Mouse (Mus musculus) lung, adult 2 months (tissue): ENCODE measurements around the gene Lefty1. TPM values are rescaled to one million over a fixed set of nuclear protein-coding genes. Genes with fewer than 3 reads are reported as not detected.
"Not testable (repeated sequence)": the region's sequence is repeated elsewhere in the genome, so short reads cannot be mapped to it uniquely, and the experiment has no call there.

Source experiments
- DNase-seq: peaks from one replicate; pipeline ENCODE4 v3.0.0; 2022
- H3K4me1 ChIP-seq: fragments of 200-500 bp; 2 replicates; pipeline ENCODE4 v1.6.1; 2011; ENCODE audit warnings: low read length; ENCODE audit not compliant: control insufficient read depth, insufficient read depth
- H3K4me3 ChIP-seq: fragments of 200-500 bp; replicated peaks from 2 replicates; pipeline ENCODE3; 2011; ENCODE audit warnings: low read depth, mild to moderate bottlenecking, control low read depth, low read length; ENCODE audit errors: extremely low read depth
- CTCF ChIP-seq: fragments of 200-500 bp; IDR thresholded peaks from 2 replicates; pipeline ENCODE4 v1.5.1; 2011; ENCODE audit warnings: mild to moderate bottlenecking, low read length, control low read depth; ENCODE audit not compliant: insufficient read depth
- POLR2A ChIP-seq: fragments of 200-500 bp; IDR thresholded peaks from 2 replicates; pipeline ENCODE4 v1.6.1; 2011; ENCODE audit warnings: low read depth, mild to moderate bottlenecking, control low read depth, low read length, borderline replicate concordance; ENCODE audit errors: extremely low read depth
- WGBS: fragments of 180-500 bp; shearing (Covaris S2); methylation state at CpG from one replicate; pipeline ENCODE4 v1.1.7; 2018; 5-methylcytosine and 5-hydroxymethylcytosine counted together
- polyA plus RNA-seq: library from polyadenylated mRNA; depleted of rRNA; stranded (reverse); fragments of >200 nt; gene quantifications from 2 replicates; pipeline ENCODE4 v1.2.3, GENCODE M21; 2012; rRNA removed

Gene Lefty1
- 11.4 and 11.5 TPM in 2 replicates for polyA plus RNA-seq

- no peak for TF ChIP-seq CTCF
- TF ChIP-seq POLR2A: no peak
- 59% methylated on average over 21 of the region's 21 CpGs for WGBS
- no peak for DNase-seq
- Histone ChIP-seq H3K4me1 (no peaks in the 10 kb centered on the region), H3K4me3 (no peak within 1 kb of the TSS)
Measured at GRCm38 (mm10) chr1:180934467-180935419, at the start of gene Lefty1. Gene Lefty1, plus strand, starts transcription at chr1:180935022.

- WGBS: 3% methylated on average over 13 of the region's 13 CpGs
- peak; percentile 89 for DNase-seq
- H3K4me3 ChIP-seq: no peak overlapping the region
Measured at GRCm38 (mm10) chr1:180888556-180889042, 46.2 kb upstream of the Lefty1 start.

GRCm38 (mm10) chr1:180889172-180889571 is 45.6 kb upstream of the Lefty1 start:
- DNase-seq: no peak
- 68% methylated on average over 7 of the region's 7 CpGs for WGBS
- H3K4me1 ChIP-seq: peaks cover 2% of the 10 kb centered on the region; the same call in 1 of the 2 replicates
- H3K4me3 ChIP-seq: no peak overlapping the region
- no peak for TF ChIP-seq POLR2A
- no peak for TF ChIP-seq CTCF

More at GRCm38 (mm10) chr1:180888556-180889042, 46.2 kb upstream of the Lefty1 start:
- H3K4me1 ChIP-seq: peaks cover 2% of the 10 kb centered on the region; the same call in 1 of the 2 replicates
- TF ChIP-seq CTCF (no peak), POLR2A (no peak)

GRCm38 (mm10) chr1:180889841-180890240 is 45.0 kb upstream of the Lefty1 start:
- TF ChIP-seq POLR2A (no peak), CTCF (0 out of 2 replicates have a peak, but pooled peaks have one; percentile 24)
- no peak for DNase-seq
- WGBS: 61% methylated on average over 6 of the region's 6 CpGs
- peaks cover 2% of the 10 kb centered on the region; the same call in 1 of the 2 replicates for H3K4me1 ChIP-seq
- no peak overlapping the region for H3K4me3 ChIP-seq

GRCm38 (mm10) chr1:180892808-180893207 is 42.0 kb upstream of the Lefty1 start, which contains the start of gene Lefty2:
Gene Lefty2, plus strand, starts transcription at chr1:180893108.
- H3K4me1 ChIP-seq: peaks cover 2% of the 10 kb centered on the region; the same call in 1 of the 2 replicates
- DNase-seq: no peak
- TF ChIP-seq CTCF (no peak), POLR2A (no peak)
- H3K4me3 ChIP-seq: no peak within 1 kb of the TSS
- WGBS: 60% methylated on average over 10 of the region's 10 CpGs

- not testable (repeated sequence) for H3K4me3 ChIP-seq, H3K4me1 ChIP-seq, DNase-seq
- 10% methylated on average over 48 of the region's 51 CpGs for WGBS
Measured at GRCm38 (mm10) chr1:180894088-180894987, 40.5 kb upstream of the Lefty1 start.

GRCm38 (mm10) chr1:180901107-180901506 is 33.7 kb upstream of the Lefty1 start:
- no peak overlapping the region for H3K4me3 ChIP-seq
- 0 out of 2 replicates have a peak, but pooled peaks cover 7% of the 10 kb centered on the region for H3K4me1 ChIP-seq
- WGBS: 2% methylated on average over 4 of the region's 4 CpGs
- DNase-seq: no peak
- TF ChIP-seq POLR2A: no peak
- TF ChIP-seq CTCF: peak; percentile 21; the same call in 1 of the 2 replicates

GRCm38 (mm10) chr1:180902915-180903314 is 31.9 kb upstream of the Lefty1 start:
- H3K4me3 ChIP-seq: no peak overlapping the region
- H3K4me1 ChIP-seq: 0 out of 2 replicates have a peak, but pooled peaks cover 7% of the 10 kb centered on the region
- TF ChIP-seq POLR2A (no peak), CTCF (no peak)
- WGBS: 20% methylated on average over 5 of the region's 5 CpGs
- no peak for DNase-seq

- WGBS: 16% methylated on average over 10 of the region's 10 CpGs
- peak overlapping the region; percentile 73 for H3K4me3 ChIP-seq
- DNase-seq: no peak
Measured at GRCm38 (mm10) chr1:180903666-180904038, 31.2 kb upstream of the Lefty1 start.

More at GRCm38 (mm10) chr1:180903666-180904038, 31.2 kb upstream of the Lefty1 start:
- H3K4me1 ChIP-seq: 0 out of 2 replicates have a peak, but pooled peaks cover 7% of the 10 kb centered on the region
- TF ChIP-seq CTCF: no peak
- no peak for TF ChIP-seq POLR2A
